Mouse (Mus musculus): Measurements from ENCODE around the gene Oas1g.
"Not testable (repeated sequence)": the region's sequence is repeated elsewhere in the genome, so short reads cannot be mapped to it uniquely, and the experiment has no call there.

Oas1g gene

DNA sequence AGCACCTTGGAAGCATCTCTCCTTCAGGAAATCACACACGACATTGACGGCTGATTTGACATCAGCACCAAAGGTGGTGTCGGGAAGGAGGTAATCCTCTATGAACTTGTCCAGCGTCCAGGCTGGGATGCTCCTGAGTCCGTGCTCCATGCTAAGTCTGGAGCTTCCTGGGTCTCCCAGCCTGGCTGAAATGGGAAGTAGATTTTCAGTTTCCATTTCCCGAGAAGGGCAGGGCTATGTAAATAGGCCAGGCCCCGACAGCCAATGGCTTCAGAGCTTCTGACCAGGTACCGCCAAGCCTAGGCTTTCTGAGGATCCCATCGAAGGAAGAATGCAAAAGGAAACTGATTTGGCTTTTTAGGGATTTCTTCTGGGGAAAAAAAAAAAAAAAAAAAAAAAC lies at the start of gene Oas1g:
Gene Oas1g (minus strand): TSS at position 201 of the 400 bp plus-strand sequence.
- DNase-seq (ENCODE audit: low read depth, low spot score), result not testable (repeated sequence)

DNA sequence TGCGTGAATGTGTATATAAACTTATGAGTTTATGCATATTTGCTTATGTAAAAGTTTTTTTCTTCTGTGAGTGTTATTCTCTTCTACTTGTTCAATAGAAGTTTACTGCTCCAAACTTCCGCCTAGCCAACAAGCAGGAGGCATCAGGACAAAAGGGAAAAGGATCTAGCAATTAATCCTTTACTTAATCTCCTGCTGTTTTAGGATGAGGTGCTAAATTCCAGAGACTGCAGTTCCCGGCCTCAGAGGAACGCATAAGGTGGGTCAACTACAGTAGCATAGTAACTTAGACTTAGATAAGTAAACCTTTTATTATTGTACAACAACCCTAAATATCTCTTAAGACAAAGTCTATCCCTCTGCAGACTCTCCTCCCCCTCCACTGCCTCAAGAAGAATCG lies 46.6 kb upstream of the Oas1g start:
- no peak for DNase-seq (ENCODE audit: low read depth, low spot score)

DNA sequence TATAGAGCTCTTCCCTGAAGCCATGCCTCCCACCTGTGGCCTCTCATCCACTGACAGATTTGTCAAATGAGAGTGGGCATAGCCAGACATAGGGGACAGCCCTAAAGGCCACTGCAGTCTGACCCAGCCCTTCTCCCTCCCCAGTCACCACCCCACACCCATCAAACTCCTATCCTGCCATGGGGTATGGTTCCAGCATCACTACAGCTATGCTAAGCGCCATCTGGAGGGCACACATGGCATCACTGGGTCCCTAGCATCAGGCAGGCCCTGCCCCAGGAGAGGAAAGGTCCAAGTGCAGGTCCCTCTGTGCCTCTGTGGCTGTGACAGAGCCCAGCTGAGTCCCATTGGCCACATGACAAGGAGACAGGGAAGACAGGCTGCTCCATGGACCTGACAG lies 39.6 kb upstream of the Oas1g start:
- peak; percentile 20 for DNase-seq (ENCODE audit: low read depth, low spot score)

DNA sequence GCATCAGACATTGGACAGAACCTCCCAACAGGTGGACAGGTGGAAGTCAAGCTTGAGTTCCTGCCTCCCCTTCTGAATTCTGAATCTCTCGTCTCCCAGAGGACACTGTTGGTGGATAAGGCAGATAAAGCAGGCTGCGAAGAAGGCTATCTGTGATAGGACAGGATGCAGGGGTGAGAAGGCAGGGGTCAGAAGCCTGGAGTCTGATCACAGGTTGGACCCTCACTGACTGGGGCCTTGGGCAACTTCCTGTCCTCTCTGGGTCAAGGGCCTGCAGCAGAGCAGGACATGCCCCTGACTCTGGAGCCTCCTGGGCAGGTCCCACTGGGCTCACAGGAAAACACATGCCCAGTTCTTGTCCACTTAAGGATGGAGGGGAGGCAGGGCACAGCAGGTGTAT lies 38.9 kb upstream of the Oas1g start:
- not testable (repeated sequence) for DNase-seq (ENCODE audit: low read depth, low spot score)

DNA sequence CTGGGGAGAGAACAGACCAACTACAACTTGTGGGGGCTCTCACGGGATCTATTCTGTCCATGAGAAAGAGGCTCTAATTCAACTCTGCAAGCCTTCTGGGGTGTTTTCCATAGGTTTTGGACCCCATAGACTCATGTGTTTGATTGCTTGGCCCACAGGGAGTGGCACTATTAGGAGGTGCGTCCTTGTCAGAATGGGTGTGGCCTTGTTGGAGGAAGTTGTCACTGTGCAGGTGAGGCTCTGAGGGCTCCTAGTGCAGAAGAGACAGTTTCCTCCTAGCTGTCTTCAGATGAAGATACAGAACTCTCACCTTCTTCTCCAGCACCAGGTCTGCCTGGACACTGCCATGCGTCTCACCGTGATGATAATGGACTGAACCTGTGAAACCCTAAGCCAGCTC lies 37.1 kb upstream of the Oas1g start:
- DNase-seq (ENCODE audit: low read depth, low spot score), result not testable (repeated sequence)

DNA sequence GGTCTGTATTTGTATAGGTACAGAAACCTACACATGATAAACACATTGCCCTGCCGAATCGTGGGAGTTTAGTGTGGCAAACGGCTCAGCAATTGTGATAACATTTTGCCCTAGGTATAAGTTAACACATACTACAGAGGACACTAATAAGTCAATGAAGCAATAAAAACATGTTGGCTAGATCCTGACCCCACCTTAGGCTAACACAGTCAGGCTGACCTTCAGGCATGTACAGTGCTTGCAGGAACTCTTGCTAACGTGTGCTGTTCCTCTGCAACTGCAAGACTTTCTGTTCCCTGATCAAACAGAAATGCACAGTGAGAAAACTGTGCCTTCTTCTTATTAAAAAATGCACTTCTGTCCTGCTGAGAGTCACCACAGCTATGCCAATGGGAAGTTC lies 36.6 kb upstream of the Oas1g start:
- no peak for DNase-seq (ENCODE audit: low read depth, low spot score)

DNA sequence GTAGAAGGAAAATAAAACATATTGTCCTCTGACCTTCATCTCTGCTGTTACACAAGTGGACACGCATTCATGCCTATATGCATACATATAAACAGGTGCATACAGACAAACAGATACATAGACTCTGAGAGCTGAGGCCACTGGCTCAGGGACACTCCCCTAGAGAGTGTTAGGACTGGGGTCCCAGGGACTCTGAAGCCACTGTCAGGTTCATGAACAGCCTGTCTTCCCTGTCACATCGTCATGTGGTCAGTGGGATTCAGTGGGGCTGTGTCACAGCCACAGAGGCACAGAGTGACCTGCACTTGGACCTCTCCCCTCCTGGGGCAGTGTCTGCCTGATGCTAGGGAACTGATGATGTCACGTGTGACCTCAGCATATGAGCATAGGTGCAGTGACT lies 32.9 kb upstream of the Oas1g start:
- DNase-seq (ENCODE audit: low read depth, low spot score), result no peak

DNA sequence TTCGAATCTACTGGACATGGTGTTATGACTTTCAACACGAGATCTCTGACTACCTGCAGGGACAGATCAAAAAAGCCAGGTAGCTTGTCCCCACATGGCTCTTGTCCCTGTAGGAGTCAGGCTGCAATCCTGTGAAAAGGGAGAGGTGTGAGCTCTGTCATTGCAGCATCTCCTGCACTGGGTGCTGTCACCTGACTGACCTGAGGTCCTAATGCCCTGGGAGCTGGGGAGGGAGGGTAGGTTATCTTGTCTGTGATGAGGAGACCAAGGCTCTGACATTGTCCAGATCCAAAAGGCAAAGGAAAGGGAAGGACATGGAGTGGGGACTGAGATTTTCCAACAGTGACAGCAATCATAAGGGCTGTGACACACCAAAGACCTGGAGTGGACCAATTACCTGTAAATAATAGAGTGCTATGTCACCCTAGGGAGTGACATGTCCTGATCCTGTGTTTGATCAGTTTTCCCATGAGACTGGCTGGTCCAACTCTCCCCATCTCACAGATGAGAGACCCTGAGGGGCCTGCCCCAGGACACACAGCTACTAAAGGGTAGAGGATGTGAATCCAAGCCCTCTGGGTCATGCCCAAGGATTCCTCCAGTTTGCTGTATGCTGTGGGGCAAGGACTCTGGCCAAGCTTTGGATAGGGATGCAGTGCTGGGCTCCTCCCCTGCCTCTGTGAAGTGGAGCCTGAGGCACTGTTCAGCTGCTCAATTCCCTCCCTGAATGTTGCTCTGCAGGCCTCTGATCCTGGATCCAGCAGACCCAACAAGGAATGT lies 31.9 kb upstream of the Oas1g start:
- DNase-seq (ENCODE audit: low read depth, low spot score), result not testable (repeated sequence)

DNA sequence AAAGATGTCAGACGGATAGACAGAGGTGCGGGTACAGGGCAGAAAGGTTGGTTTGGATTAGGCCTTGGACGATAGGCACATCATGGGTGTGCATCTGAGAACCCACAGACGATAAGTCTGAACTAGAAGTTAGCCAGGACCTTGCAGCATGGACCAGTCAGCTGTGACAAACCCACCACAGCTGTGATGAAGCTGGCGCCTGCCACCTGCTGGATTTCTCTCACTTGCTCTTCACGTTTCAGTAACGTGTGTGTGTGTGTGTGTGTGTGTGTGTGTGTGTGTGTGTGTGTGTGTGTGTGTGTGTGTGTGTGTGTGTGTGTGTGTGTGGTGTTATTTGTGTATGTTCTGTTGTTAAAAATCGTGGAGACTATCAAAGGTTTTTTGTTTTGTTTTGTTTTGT lies 26.8 kb upstream of the Oas1g start, which contains the start of gene Oas1d:
Gene Oas1d (plus strand): TSS at position 333 of the 400 bp plus-strand sequence.
- not testable (repeated sequence) for DNase-seq (ENCODE audit: low read depth, low spot score)

DNA sequence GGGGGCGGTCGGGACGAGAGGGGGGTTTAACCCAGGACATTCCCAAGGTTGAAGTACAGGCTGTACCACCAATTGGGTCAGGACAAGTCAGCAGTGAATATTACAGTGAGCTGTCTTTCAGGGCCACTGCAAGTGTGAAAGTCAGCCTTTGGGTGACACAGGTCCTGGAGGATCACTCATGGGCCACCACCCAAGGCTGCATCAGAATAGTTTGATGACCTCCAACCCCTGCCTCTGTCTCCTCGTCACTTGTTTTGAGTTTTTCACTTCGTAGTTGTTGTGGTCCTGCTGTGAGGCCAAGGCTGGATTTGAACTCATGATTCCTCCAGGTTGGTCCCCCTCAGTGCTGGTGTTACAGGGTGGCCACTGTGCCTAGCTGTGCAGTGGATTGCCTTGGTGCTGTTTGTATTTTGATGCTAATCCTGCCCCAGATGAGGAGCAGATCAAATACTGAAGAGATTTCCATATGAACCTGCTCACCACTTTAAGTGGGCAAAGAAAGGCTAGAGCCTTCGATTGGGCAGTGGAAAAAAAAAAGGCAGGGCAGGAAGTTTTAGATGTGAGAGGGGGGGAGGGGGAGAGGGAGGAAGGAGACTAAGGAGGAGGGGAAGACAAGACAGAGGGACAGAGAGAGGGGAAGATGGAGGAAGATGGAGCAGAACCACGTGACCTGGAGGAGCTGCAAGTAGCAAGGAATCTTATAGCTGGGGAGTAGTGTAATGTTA lies 20.9 kb upstream of the Oas1g start:
- no peak for DNase-seq (ENCODE audit: low read depth, low spot score)

DNA sequence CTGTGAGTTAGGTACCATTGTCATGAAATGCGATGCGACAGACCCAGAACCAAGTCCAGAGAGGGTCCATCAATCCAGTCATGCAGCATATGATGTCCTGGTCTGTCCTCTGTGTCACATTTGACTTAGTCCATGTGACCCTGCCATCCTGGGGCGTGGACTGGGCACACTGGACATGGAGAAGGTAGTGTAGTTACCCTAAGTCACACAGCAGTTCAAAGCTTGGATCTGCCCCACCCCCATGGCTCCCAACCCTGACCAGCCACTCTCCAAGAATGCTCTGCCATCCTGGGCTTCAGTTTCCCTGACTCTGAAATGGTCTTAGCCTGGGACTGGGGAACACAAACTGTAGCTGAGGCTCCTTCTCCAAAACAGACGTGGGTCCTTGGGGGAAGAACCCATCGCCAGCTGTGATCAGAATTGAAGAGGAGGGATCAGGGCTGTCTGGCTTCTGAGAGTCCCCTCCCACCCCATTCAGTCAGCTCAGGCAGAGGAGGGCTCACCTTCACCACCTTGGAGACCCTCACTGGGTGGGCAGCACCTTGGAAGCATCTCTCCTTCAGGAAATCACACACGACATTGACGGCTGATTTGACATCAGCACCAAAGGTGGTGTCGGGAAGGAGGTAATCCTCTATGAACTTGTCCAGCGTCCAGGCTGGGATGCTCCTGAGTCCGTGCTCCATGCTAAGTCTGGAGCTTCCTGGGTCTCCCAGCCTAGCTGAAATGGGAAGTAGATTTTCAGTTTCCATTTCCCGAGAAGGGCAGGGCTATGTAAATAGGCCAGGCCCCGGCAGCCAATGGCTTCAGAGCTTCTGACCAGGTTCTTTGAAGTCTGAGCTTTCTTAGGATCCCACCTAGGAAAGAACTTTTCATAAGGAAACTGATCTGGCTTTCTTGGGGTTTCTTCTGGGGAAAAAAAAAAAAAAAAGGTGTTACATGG lies 19.6 kb upstream of the Oas1g start, which contains the start of gene Oas1a:
Gene Oas1a (minus strand): TSS at position 731 of the 943 bp plus-strand sequence.
- DNase-seq (ENCODE audit: low read depth, low spot score), result peak; percentile 22

DNA sequence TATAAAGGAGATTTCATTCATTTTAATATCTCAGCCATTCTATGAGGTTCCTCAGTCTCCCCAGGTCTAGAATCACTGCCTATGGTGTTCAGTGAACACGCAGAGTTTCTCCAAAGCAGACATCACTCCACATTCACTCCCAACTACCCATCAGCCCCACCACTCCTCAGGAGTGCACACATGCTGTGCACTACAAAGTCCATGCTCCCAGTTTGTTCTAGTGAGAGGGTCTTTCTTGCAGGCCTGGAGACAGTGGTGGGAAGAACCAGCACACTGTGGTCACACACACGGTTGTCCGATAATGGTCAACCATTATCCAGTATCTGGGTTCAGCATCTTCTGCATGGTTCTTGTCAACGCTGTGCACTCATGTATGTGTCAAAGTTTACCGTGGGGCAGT lies 14.6 kb upstream of the Oas1g start:
- DNase-seq (ENCODE audit: low read depth, low spot score), result no peak

DNA sequence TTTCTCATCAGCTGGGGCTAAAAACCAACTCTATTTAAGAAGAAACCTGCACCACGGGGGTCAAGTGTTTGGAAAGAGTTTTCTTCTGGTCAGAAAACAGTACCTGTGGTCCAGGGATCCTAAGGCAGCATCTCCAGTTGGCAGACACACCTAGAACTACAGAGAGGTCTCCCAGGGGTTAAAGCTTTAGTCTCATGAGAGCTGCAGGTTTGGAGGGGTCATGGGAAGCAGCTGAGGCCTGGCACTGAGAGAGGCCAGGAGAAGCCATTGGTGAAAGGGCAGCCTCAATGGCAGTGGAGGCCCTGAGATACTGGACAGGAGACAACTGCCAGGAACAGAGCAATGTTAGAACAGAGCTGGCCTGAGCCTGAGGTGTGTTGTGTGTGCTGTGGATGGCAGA lies 13.3 kb upstream of the Oas1g start:
- no peak for DNase-seq (ENCODE audit: low read depth, low spot score)

DNA sequence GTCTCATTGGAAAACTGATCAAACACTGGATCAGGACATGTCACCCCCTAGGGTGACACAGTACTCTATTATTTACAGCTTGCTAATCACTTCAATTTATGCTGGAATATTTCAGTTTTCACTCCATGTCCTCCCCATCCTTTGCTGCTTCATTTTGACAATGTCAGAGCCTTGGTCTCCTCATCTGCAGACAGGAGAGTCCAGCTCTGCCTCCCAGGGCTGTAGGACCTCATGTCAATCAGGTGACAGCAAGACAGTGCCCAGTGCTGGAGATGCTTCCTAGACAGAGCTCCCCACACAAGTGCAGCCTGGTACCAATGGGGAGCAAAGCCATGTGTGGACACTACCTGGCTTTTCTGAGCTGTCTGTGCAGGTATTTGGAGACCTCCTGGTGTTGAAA lies 11.3 kb upstream of the Oas1g start:
- DNase-seq (ENCODE audit: low read depth, low spot score), result no peak

DNA sequence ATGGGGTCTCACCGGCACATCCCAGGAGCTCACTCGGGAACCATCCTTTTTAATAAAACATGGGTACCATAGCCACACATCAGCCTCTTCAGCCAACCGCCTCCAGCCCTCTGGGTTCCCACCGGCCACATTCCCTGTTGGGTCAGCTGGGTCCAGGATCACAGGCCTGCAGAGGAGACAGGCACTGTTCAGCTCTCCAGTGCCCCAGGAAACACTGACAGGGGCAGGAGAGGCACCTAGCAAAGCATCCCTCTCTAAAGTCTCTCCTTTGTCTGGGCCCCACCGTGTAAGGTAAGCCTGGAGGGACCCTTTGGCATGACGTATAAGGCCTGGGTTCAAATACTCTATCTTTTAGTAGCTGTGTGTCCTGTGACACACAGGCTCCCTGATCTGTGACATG lies 10.9 kb upstream of the Oas1g start:
- no peak for DNase-seq (ENCODE audit: low read depth, low spot score)

DNA sequence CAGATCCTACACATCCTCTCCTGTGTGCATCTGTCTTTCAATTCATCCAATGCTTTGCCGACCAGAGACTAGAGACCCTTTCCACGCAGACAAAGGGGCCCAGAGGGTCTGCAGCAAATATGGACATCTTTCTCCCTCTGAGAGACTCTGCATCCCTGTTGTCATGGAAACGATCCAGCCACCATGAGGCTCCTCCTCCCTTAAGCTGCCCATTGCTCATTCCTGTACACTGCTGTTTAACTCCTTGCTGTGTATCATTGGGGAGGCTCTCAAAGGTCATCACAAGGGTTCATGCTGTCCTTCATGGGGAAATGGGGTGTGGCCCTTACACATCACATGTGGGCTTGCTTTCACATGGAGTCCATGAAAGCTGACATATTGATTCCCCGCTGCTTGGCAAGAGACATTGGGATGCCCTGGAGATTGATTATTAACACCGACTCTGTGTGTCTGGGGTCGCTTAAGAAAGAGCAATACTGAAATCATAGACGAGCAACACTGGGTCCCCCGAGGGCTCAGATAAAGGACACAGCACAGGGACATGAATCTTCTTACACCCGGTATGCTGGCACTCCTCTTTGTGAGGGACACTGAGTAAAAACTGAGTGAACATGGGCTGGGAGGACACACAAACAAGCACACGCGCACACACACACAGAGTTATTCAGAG lies 8.0 kb upstream of the Oas1g start:
- DNase-seq (ENCODE audit: low read depth, low spot score), result no peak

DNA sequence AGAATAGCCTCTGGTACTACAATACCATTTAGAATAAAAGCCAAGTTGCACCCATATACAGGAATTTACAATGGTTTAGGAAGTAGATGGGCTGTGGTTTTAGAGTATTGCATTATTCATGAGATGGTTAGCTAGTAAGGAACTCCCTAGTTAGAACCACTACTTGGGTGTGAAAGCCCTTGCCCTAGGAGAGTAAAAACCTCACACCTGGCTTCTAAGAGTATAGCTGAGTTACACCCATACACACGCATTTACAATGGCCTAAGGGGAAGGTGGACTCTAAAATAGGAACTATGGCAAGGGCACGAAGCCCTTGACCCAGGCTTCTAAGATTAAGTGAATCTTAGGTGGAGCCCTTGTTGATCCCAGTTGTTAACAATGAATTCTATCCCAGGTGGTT lies 7.3 kb upstream of the Oas1g start:
- not testable (repeated sequence) for DNase-seq (ENCODE audit: low read depth, low spot score)

DNA sequence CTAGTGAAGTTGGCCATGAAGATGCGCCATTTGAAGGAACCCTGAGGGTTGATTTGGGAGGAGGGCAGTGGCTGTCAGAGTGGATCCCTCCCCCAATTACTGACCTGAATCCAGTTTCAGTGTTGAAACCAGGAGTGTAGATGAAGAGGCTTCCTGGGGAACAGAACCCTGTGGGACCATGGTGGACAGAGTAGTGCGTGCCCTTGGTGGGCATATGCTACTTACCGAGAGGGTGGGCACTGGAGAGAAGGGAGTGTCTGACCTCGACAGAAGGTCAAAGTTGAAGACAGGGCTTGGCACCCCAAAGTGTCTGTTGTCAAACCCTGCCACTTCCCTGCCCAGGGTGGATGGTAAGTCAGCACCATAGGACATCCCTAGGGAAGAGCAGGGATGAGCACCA lies 6.5 kb upstream of the Oas1g start:
- DNase-seq (ENCODE audit: low read depth, low spot score), result not testable (repeated sequence)

DNA sequence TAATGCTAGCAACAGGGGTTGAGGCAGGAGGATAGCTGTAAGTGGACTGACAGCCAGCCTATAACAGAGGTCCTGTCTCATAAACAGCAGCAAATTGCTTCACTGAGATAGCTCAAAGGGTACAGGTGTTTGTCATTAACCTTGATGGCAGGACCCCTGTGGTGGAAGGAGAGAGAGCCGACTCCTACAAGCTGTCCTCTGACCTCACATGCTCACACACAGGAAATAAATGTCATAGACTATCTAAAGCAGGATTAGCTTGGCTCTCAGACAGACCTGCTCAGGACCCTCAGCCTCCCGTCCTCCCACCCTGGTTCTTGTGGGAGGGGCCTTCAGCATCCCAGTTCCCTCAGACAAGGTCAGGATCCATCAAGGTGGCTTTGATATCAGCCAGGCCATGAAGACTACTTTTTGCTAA lies 4.8 kb upstream of the Oas1g start:
- DNase-seq (ENCODE audit: low read depth, low spot score), result no peak

DNA sequence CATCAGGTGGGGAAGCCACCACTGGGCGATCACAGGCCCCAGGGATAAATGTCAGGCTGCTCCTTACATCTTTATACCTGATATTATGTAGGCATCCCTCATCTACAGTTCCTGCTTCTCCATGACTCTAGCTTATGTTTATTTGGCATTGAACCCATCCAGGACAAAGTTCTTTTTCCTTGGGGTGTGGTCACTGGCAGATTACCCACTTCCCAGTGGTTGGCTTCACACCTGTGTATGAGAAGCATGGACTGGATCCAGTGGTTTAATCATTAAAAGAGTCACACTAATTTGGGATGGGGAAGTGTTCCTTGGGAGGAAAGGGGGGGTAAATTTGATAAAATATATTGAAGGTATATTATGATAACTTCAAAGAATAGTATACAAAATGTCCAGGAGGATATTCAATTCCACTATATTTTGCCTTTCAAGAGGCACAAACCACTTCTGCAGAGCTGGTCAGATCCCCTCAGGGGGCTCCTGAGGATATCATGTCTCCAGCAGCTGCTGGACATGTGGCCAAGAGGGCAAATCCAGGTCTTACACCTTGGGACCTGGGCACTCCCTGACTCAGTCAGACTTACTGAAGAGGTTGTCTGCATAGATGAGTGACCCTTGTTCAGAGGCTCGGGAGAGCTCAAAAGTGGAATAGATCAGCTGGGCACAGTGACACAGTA lies 4.3 kb upstream of the Oas1g start:
- DNase-seq (ENCODE audit: low read depth, low spot score), result not testable (repeated sequence)

DNA sequence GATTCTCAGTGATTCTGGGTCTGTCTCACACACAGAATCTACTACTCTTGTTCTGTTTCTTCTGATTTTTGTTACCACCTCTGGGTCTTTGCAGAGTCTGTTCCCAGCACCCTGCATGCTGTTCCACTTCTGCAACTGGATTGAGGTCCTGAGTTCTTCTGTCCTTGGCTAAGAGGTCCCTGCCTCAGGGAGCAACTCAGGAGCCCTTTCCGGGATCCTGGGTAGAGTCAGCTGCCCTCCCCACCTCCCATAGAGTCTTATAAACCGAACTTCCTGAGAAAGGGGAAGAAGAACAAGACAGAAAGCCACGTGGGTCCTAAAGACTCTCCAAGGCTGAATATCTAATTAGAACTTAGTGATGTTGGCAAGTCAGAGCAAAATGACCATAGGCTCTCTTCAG lies 3.6 kb upstream of the Oas1g start:
- no peak for DNase-seq (ENCODE audit: low read depth, low spot score)

Data from 3T3-L1 (cell line).